Mouse (Mus musculus): ENCODE data around the gene Lyrm1. TPM values are rescaled to one million over a fixed set of nuclear protein-coding genes. Genes with fewer than 3 reads are reported as not detected.

The Lyrm1 gene
- total RNA-seq, 2 experiments from 2014 or later: 9.0 to 9.7 TPM

GRCm38 (mm10) chr7:119880345-119880744 is 15.3 kb upstream of the Lyrm1 start:
- DNase-seq: no peak
- intact Hi-C loops (cut with DNase I): no loop called here

- intact Hi-C loops (cut with DNase I): no loop called here
- DNase-seq: no peak
Measured at GRCm38 (mm10) chr7:119881229-119881628, 14.4 kb upstream of the Lyrm1 start.

- no peak for DNase-seq
- intact Hi-C loops (cut with DNase I): no loop called here
Measured at GRCm38 (mm10) chr7:119887887-119888286, 7.8 kb upstream of the Lyrm1 start.

GRCm38 (mm10) chr7:119892198-119892597 is 3.5 kb upstream of the Lyrm1 start:
- no peak for DNase-seq
- intact Hi-C loops (cut with DNase I): no loop called here

- intact Hi-C loops (cut with DNase I): no loop called here
- DNase-seq: no peak
Measured at GRCm38 (mm10) chr7:119892742-119893141, 2.9 kb upstream of the Lyrm1 start.

- intact Hi-C loops (cut with DNase I): no loop called here
- no peak for DNase-seq
Measured at GRCm38 (mm10) chr7:119894818-119895544, 680 bp upstream of the Lyrm1 start.

- no peak for DNase-seq
- intact Hi-C loops (cut with DNase I): no loop called here
Measured at GRCm38 (mm10) chr7:119897521-119898109, 2.0 kb downstream of the Lyrm1 start.

GRCm38 (mm10) chr7:119898247-119898856 is 2.7 kb downstream of the Lyrm1 start:
- no peak for DNase-seq

DNA sequence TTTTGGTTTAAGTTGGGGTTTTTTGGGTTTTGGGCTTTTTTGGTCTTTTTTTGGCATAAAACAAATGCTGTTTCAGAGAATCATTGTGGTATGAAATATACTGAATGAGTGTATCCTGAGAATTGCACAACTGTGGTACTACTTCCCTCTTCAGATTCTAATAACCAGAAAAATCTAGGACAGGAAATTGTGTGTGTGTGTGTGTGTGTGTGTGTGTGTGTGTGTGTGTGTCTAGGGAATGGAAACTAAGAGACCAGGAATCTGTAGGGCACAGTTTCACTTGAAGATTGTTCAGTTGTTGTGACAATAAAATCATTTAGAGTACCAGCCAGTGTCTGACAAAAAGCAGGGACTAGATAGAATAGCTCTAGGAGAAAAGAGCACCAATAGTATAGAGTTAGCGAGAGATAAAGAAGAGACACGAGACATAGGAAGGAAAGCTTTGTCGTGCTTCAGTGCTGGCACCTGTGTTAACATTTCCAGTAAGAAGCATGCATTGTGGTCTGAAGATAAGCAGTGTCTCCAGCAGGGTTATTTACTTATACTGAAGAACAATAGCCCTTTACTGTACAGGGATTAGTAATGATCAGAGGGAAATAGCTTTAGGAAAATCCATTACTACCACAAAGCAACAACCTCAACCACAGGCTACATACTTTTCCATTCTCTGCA is 3.9 kb downstream of the Lyrm1 start:
- intact Hi-C loops (cut with DNase I): loop anchor here (10.0 kb wide), 1 partner anchor 175 kb away; no protein-coding TSS in a partner anchor

More at GRCm38 (mm10) chr7:119898247-119898856, 2.7 kb downstream of the Lyrm1 start:
- intact Hi-C loops (cut with DNase I): no loop called here

GRCm38 (mm10) chr7:119906523-119907215 is 11.0 kb downstream of the Lyrm1 start:
- no peak for DNase-seq
- intact Hi-C loops (cut with DNase I): loop anchor here (10.0 kb wide), 1 partner anchor 168 kb away; no protein-coding TSS in a partner anchor

More for the DNA sequence above, 3.9 kb downstream of the Lyrm1 start:
- DNase-seq: no peak

DNA sequence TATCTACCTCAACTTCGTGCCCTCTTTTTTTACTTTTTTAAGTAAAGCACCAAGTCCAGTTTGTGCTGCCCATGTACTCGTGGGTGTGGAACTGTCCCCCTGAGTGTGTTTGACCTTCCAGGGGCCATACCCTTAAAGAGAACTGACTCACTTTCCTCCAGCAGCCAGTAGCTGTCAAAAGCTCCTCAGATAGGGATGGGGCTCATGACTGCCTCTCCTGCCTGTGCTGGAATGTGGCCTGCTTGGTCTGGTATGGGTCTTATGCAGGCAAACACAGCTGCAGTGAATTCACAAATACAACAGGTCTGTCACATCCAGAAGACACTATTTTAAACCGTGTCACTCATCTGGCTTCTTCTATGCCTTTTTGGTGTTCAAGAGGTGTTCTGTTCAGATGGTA is 16.1 kb downstream of the Lyrm1 start:
- DNase-seq: no peak
- intact Hi-C loops (cut with DNase I): no loop called here

- DNase-seq: no peak
- intact Hi-C loops (cut with DNase I): no loop called here
Measured at GRCm38 (mm10) chr7:119920457-119920856, 24.8 kb downstream of the Lyrm1 start.

GRCm38 (mm10) chr7:119921054-119921453 is 25.4 kb downstream of the Lyrm1 start:
- intact Hi-C loops (cut with DNase I): no loop called here
- no peak for DNase-seq

DNA sequence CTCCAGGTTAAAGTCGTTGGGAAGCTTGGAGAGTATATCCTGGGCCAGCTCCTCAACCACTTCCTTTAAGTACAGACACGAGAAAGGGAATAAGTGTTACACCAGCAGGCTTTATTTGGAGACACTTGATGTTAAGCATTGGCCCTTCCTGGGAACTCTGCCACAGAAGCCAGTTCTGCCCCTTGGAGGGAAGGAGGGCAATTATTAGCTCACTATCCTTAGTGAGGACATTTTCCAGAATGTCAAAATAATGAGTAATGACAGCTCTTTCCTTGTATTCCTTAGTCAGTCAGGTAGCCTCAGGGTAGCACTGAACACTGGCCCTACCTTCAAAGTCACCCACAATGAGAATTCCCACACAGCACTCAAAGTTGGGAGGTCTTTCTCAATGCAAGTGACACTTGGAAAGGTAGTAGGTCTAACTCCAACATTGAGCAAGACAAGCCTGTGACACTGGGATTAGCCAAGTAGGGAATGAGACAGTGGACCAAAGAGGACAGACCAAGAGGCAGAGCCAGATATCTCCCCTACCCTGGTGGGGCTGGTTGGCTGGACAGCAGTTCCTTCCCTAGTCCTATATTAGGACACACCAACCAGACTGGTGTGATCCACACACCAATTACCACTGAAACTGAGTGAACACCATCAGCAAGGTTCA is 33.3 kb downstream of the Lyrm1 start:
- intact Hi-C loops (cut with DNase I): no loop called here

DNA sequence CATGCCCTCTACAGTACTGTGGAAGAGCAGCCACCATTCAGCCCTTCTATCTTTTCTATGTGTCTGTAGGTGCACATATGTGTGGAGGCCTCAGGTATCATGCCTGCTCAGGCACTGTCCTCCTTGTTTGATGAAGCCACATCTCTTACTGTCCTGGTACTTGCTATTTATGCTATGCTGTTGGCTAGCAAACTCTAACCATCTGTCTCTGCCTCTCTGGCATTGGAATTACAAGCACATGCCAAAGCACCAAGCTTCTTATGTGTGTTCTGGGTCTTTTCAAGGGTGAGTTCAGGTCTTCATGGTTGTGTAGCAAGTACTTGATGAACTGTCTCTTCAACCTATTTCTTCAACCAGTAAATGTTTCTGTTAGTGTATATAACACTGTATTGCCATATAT is 40.7 kb downstream of the Lyrm1 start:
- DNase-seq: no peak
- intact Hi-C loops (cut with DNase I): no loop called here

More for the DNA sequence above, 33.3 kb downstream of the Lyrm1 start:
- no peak for DNase-seq

- DNase-seq: no peak
- intact Hi-C loops (cut with DNase I): no loop called here
Measured at GRCm38 (mm10) chr7:119937036-119937435, 41.4 kb downstream of the Lyrm1 start.

DNA sequence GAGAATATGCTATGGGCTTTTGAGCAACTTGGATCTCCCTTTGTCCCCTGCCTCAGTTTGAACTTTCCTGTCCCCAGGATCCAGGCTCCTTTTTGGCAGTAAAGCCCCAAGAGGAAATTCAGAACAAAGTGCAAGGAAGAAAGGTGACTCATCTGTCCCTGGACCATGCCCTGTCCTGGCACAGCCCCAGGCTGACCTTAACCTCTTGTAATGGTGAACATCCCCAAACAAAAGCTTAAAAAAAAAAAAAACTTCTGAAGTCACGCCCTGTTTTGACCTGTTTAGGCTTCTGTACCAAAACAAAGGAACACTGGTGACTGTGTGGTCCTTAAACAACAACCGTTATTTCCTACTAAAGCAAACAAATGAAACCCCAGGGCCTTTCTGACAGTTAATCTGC is 45.9 kb downstream of the Lyrm1 start:
- no peak for DNase-seq
- intact Hi-C loops (cut with DNase I): no loop called here

DNA sequence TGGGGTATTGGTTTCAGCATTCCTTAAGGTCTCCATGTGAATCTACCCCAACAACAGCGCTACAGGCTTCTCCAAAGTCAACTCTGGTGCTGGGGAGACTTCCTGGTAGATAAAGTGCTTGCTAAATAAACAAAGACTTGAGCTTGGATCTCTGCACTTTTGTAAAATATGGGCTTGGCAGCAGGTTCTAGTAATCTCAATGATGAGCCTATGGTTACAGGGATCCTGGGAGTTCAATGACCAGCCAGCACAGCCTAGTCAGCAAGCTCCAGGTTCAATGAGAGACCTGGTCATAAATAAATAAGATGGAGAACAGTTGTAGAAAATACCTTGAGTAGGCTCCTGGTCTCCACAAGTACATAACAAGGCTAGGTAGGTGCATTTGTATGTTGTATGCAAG is 58.4 kb downstream of the Lyrm1 start:
- DNase-seq: no peak
- intact Hi-C loops (cut with DNase I): no loop called here

DNA sequence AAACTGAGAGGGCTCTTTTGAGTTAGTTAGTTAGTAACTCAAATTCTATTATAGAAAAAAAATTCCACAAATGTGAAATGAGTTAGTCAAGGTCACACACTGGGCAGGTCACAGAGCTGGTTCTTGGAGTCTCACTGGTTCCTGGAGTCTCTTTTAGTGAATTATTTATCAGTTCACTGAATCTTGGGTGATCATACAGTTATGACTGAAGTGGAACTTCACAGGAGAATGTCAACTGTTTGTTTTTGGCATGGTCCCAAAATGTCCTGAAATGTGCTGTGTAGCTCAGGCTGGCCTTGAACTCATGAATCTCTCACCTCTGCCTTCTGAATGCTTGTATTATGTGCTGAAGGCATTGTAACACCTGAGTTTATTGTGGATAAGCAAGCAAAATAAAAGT is 61.8 kb downstream of the Lyrm1 start:
- no peak for DNase-seq
- intact Hi-C loops (cut with DNase I): no loop called here

DNA sequence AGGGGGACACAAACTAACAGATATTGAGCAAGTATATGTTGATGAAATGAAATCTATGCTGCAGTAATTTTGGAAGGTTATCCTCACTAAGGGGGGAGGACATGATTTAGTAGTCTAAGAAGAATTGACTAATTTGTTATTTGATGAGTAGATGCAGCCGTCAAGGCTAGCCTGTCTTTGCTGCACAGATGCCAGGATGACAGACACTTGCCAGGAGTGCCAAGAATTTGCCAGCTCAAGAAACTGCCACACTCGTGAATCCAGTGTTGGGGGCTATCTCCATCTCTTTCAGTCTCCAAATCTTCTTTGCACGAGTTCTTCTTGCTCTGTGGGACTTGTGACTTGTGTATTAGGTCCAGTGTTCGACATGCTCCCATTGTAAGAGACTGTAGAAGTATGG is 63.4 kb downstream of the Lyrm1 start:
- DNase-seq: no peak
- intact Hi-C loops (cut with DNase I): no loop called here

Measured in left cerebral cortex, postnatal 4 days (tissue).